Mouse (Mus musculus): Measurements from ENCODE around the gene Marveld3. TPM values are rescaled to one million over a fixed set of nuclear protein-coding genes. Genes with fewer than 3 reads are reported as not detected.

The Marveld3 gene
- under 1 TPM; 0.27 to 0.55 TPM for total RNA-seq (2021)

- intact Hi-C loops (cut with DNase I) = no loop called here
- peak in 1 of 2 experiments; percentile 41 for DNase-seq
These were observed at the start of gene Marveld3 for GRCm38 (mm10) chr8:109961693-109962367. TSS of gene Marveld3 (minus strand) at chr8:109962203.

GRCm38 (mm10) chr8:110010868-110011267 is 48.9 kb upstream of the Marveld3 start:
- DNase-seq = peak; percentile 32 to 70
- intact Hi-C loops (cut with DNase I) = loop anchor here (1.0 kb wide), 1 partner anchor 60 kb away; no protein-coding TSS in a partner anchor

GRCm38 (mm10) chr8:110008995-110009446 is 47.0 kb upstream of the Marveld3 start:
- intact Hi-C loops (cut with DNase I) = no loop called here
- DNase-seq = no peak

- intact Hi-C loops (cut with DNase I) = no loop called here
These were observed 46.4 kb upstream of the Marveld3 start for GRCm38 (mm10) chr8:110008228-110008994.

GRCm38 (mm10) chr8:110006312-110007023 is 44.5 kb upstream of the Marveld3 start:
- no peak for DNase-seq
- intact Hi-C loops (cut with DNase I) = no loop called here

More at GRCm38 (mm10) chr8:110008228-110008994, 46.4 kb upstream of the Marveld3 start:
- no peak for DNase-seq

- intact Hi-C loops (cut with DNase I) = no loop called here
- no peak for DNase-seq
These were observed 42.3 kb upstream of the Marveld3 start for GRCm38 (mm10) chr8:110004300-110004699.

GRCm38 (mm10) chr8:110002953-110003352 is 41.0 kb upstream of the Marveld3 start:
- DNase-seq = no peak
- intact Hi-C loops (cut with DNase I) = no loop called here

GRCm38 (mm10) chr8:109999974-110000373 is 38.0 kb upstream of the Marveld3 start:
- no peak for DNase-seq
- intact Hi-C loops (cut with DNase I) = no loop called here

- DNase-seq = no peak
- intact Hi-C loops (cut with DNase I) = no loop called here
These were observed 36.1 kb upstream of the Marveld3 start for GRCm38 (mm10) chr8:109998066-109998465.

- intact Hi-C loops (cut with DNase I) = no loop called here
- no peak for DNase-seq
These were observed 35.4 kb upstream of the Marveld3 start for GRCm38 (mm10) chr8:109997381-109997780.

GRCm38 (mm10) chr8:109992951-109993350 is 30.9 kb upstream of the Marveld3 start:
- intact Hi-C loops (cut with DNase I) = no loop called here

GRCm38 (mm10) chr8:109992166-109992565 is 30.2 kb upstream of the Marveld3 start:
- no peak for DNase-seq
- intact Hi-C loops (cut with DNase I) = no loop called here

More at GRCm38 (mm10) chr8:109992951-109993350, 30.9 kb upstream of the Marveld3 start:
- no peak for DNase-seq

GRCm38 (mm10) chr8:109990224-109990623 is 28.2 kb upstream of the Marveld3 start, which contains the start of gene Tat:
TSS of gene Tat (plus strand) at chr8:109990437.
- intact Hi-C loops (cut with DNase I) = no loop called here
- DNase-seq = no peak

- DNase-seq = no peak
- intact Hi-C loops (cut with DNase I) = no loop called here
These were observed 27.1 kb upstream of the Marveld3 start for GRCm38 (mm10) chr8:109989151-109989550.

- DNase-seq = no peak
- intact Hi-C loops (cut with DNase I) = no loop called here
These were observed 25.8 kb upstream of the Marveld3 start for GRCm38 (mm10) chr8:109987776-109988175.

GRCm38 (mm10) chr8:109986384-109986783 is 24.4 kb upstream of the Marveld3 start:
- intact Hi-C loops (cut with DNase I) = no loop called here
- no peak for DNase-seq

- intact Hi-C loops (cut with DNase I) = no loop called here
- peak in 1 of 2 experiments; percentile 4 for DNase-seq
These were observed 21.9 kb upstream of the Marveld3 start for GRCm38 (mm10) chr8:109983944-109984343.

- no peak for DNase-seq
These were observed 20.5 kb upstream of the Marveld3 start for GRCm38 (mm10) chr8:109982386-109983105.

GRCm38 (mm10) chr8:109979339-109979738 is 17.3 kb upstream of the Marveld3 start:
- no peak for DNase-seq
- intact Hi-C loops (cut with DNase I) = no loop called here

More at GRCm38 (mm10) chr8:109982386-109983105, 20.5 kb upstream of the Marveld3 start:
- intact Hi-C loops (cut with DNase I) = no loop called here

- DNase-seq = no peak
- intact Hi-C loops (cut with DNase I) = no loop called here
These were observed 10.9 kb upstream of the Marveld3 start for GRCm38 (mm10) chr8:109972901-109973300.
